Mouse (Mus musculus) thymus, adult 2 months (tissue): Measurements from ENCODE around the gene Mrpl38.

Source experiments
- CTCF ChIP-seq: fragments of 200-500 bp; IDR thresholded peaks from 2 replicates; pipeline ENCODE4 v1.5.1; 2012; ENCODE audit warnings: mild to moderate bottlenecking, control low read depth, low read length, moderate library complexity, borderline replicate concordance; ENCODE audit not compliant: control insufficient read depth, poor library complexity, insufficient read depth; ENCODE audit errors: extremely low read depth
- POLR2A ChIP-seq: fragments of 200-500 bp; IDR thresholded peaks from 2 replicates; pipeline ENCODE4 v1.6.1; 2012; ENCODE audit warnings: mild to moderate bottlenecking, low read length, control low read depth, moderate library complexity; ENCODE audit not compliant: control insufficient read depth, poor library complexity, insufficient read depth; ENCODE audit errors: extremely low read depth

DNA sequence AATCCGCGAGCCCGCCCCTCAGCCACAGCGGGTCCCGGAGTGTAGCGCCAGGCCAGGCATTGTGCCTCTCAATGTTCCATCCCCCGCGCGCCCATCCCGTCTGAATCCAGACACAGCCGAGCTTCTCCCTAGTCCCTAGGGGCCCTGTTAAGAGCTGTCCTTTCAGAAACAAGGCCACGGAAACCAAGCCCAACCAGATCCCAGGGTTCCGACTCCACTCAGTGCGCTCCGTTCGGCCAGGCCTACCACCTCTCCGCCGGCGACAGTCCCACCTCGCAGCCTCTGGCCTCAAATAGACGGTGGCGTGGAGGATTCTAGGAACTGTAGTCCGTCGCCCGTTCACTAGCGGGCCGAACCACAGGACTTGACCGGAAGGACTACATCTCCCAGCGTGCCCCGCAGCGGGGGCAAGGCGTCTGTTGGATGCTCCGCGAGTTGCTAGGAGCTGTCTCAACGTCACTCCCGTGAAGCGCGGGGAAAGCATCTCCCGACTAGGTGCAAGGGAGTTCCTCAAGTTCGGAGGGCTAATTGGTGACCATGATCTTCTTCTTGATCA lies 29.3 kb upstream of the Mrpl38 start, which contains the start of gene Fbf1:
- TF ChIP-seq POLR2A (no peak; the same call in 1 of the 2 replicates), CTCF (0 out of 2 replicates have a peak, but pooled peaks have one; percentile 23)
